ENCODE assay signal across 8 mouse cellular contexts in the genomic region with DNA sequence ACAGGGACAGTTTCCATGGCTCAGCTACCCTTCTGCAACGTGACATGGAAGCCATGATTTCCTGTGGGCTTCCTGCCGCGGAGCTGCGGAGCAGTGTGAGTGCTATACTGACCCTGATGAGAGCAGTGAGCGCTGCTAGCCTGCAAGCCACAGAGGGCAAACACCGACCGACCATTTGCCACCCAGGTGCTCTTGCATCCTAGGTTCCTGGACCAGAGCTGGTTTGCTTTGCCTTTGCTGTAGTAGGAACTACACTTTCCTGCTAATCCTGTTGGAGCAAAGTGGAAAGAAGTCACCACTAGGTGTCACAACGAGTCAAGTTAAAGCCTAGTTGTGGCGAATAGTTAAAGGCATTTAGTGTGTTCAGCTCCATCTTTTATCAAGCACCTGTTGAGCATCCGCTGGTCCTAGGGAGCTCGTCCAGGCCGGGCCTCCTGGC. TPM values are rescaled to one million over a fixed set of nuclear protein-coding genes. Genes with fewer than 3 reads are reported as not detected.
DNase-seq lines count a peak whose midpoint lies in the region; ATAC-seq lines count a peak whose summit lies in the region.

No protein-coding gene starts in this region.

- intact Hi-C loops in gastrocnemius, postnatal 36 days (cut with DNase I): loop anchor here (1.0 to 5.0 kb wide), 3 partner anchors 182 to 330 kb away; partner anchors contain the start of gene Npas2

- peak; percentile 43 for ATAC-seq in midbrain, embryonic 14.5 days (ENCODE audit: low FRiP score, low TSS enrichment)

- WGBS in limb, embryonic 10.5 days: 26% methylated on average over 12 of the region's 12 CpGs
- WGBS in midbrain, embryonic 14.5 days: 27% methylated on average over 12 of the region's 12 CpGs

- no peaks in the 10 kb centered on the region for H3K36me3 ChIP-seq in limb, embryonic 10.5 days
- H3K36me3 ChIP-seq in midbrain, embryonic 14.5 days (ENCODE audit: control insufficient read depth, insufficient read depth, low read length): no peaks in the 10 kb centered on the region
- H3K36me3 ChIP-seq in splenic B cell, adult 2 months (ENCODE audit: control insufficient read depth, insufficient read depth, low read length, poor library complexity, severe bottlenecking): no peaks in the 10 kb centered on the region

- H3K27me3 ChIP-seq in limb, embryonic 10.5 days (ENCODE audit: low read depth, poor library complexity, severe bottlenecking): no peaks in the 10 kb centered on the region
- no peaks in the 10 kb centered on the region for H3K27me3 ChIP-seq in midbrain, embryonic 14.5 days (ENCODE audit: control insufficient read depth, insufficient read depth, low read length)
- H3K27me3 ChIP-seq in splenic B cell, adult 2 months (ENCODE audit: control insufficient read depth, insufficient read depth, low read length, poor library complexity, severe bottlenecking): no peaks in the 10 kb centered on the region

- DNase-seq in A20 (ENCODE audit: low read depth, low spot score) (peak; percentile 56), ZHBTc4 (ENCODE audit: low read depth, low spot score) (peak; percentile 86)
- peak; percentile 89 for DNase-seq in embryo, embryonic 10 days (ENCODE audit: low spot score)
- peak; percentile 23 to 38 for DNase-seq in gastrocnemius, postnatal 36 days
- DNase-seq in kidney, adult 9 months: peak; percentile 88
- peak; percentile 51 for DNase-seq in limb, embryonic 10.5 days (ENCODE audit: low spot score)
- DNase-seq in midbrain, embryonic 14.5 days: peak; percentile 93
- DNase-seq in splenic B cell, adult 2 months (ENCODE audit: low read depth, low spot score): peak; percentile 42

- H3K4me3 ChIP-seq in limb, embryonic 10.5 days: no peak overlapping the region
- H3K4me3 ChIP-seq in midbrain, embryonic 14.5 days (replicated peaks; ENCODE audit: low read depth, low read length): no peak overlapping the region

- no peak overlapping the region for H3K4me2 ChIP-seq in midbrain, embryonic 14.5 days (ENCODE audit: low read length)

- H3K9me3 ChIP-seq in limb, embryonic 10.5 days (replicated peaks): no peaks in the 10 kb centered on the region
- H3K9me3 ChIP-seq in midbrain, embryonic 14.5 days (ENCODE audit: control insufficient read depth, low read length): no peaks in the 10 kb centered on the region

- no peak overlapping the region for H3K9ac ChIP-seq in midbrain, embryonic 14.5 days (replicated peaks; ENCODE audit: low read length)

- H3K4me1 ChIP-seq in limb, embryonic 10.5 days: peaks cover 13% of the 10 kb centered on the region
- no peaks in the 10 kb centered on the region for H3K4me1 ChIP-seq in midbrain, embryonic 14.5 days (ENCODE audit: control insufficient read depth, insufficient read depth, low read length)

- H3K27ac ChIP-seq in limb, embryonic 10.5 days: no peak overlapping the region
- no peak overlapping the region for H3K27ac ChIP-seq in midbrain, embryonic 14.5 days (replicated peaks; ENCODE audit: low read depth, low read length)

RNA-seq across cellular contexts. Expression of gene Pdcl3, which starts 25.2 kb away (rescaled TPM):
- total RNA-seq in gastrocnemius, postnatal 36 days (2021): 10 to 100 TPM; 54.8 to 62.3 TPM
- 148 and 150 TPM in 2 replicates for polyA plus RNA-seq in limb, embryonic 10.5 days (2016; fragmentation: Nextera tagmentation; extraction: Ambion mirVana)
- polyA plus RNA-seq in midbrain, embryonic 14.5 days (2014; fragmentation: Nextera tagmentation; extraction: Ambion mirVana): 143 and 156 TPM in 2 replicates

Comparison
In these comparisons a context has a peak if more than half of its experiments do, and no peak if none do; other contexts are left out.
1. DNase-seq: peak in every context shown above with its lines; median percentile 93 in midbrain, embryonic 14.5 days; 89 in embryo, embryonic 10 days; 88 in kidney, adult 9 months; 86 in ZHBTc4; 56 in A20; 51 in limb, embryonic 10.5 days; 42 in splenic B cell, adult 2 months; 30 in gastrocnemius, postnatal 36 days.